Mouse (Mus musculus) layer of hippocampus, adult 9-11 months (tissue): Measurements from ENCODE around the gene Fpgs.

ENCODE experiments used
- DNase-seq: peaks from one replicate; pipeline ENCODE4 v3.0.0; 2022

Fpgs gene

GRCm38 (mm10) chr2:32724149-32724548, 20.2 kb upstream of the Fpgs start:
- no peak for DNase-seq

GRCm38 (mm10) chr2:32722581-32722980, 18.6 kb upstream of the Fpgs start:
- DNase-seq = no peak

GRCm38 (mm10) chr2:32722046-32722445, 18.1 kb upstream of the Fpgs start:
- DNase-seq = no peak

- peak; percentile 74 for DNase-seq
Measured at GRCm38 (mm10) chr2:32720681-32721229, 16.8 kb upstream of the Fpgs start, which contains the start of gene Sh2d3c. Sh2d3c (plus strand) TSS chr2:32721055.

- no peak for DNase-seq
Measured at GRCm38 (mm10) chr2:32720053-32720452, 16.1 kb upstream of the Fpgs start.

- DNase-seq = peak; percentile 62
Measured at GRCm38 (mm10) chr2:32718761-32719160, 14.8 kb upstream of the Fpgs start.

- peak; percentile 76 for DNase-seq
Measured at GRCm38 (mm10) chr2:32714987-32715425, 11.1 kb upstream of the Fpgs start.

- peak; percentile 47 for DNase-seq
Measured at GRCm38 (mm10) chr2:32714117-32714986, 10.4 kb upstream of the Fpgs start.

- DNase-seq = peak; percentile 90
Measured at GRCm38 (mm10) chr2:32712934-32713817, 9.2 kb upstream of the Fpgs start, which contains the start of gene Cdk9. Cdk9 (minus strand) TSS chr2:32713076.

GRCm38 (mm10) chr2:32712586-32712933, 8.6 kb upstream of the Fpgs start:
- DNase-seq = peak; percentile 94

- peak; percentile 59 for DNase-seq
Measured at GRCm38 (mm10) chr2:32712108-32712551, 8.2 kb upstream of the Fpgs start.

GRCm38 (mm10) chr2:32711301-32712056, 7.5 kb upstream of the Fpgs start:
- no peak for DNase-seq

GRCm38 (mm10) chr2:32710425-32710824, 6.5 kb upstream of the Fpgs start:
- DNase-seq = peak; percentile 56

- no peak for DNase-seq
Measured at GRCm38 (mm10) chr2:32709521-32710137, 5.7 kb upstream of the Fpgs start.

GRCm38 (mm10) chr2:32708643-32709042, 4.7 kb upstream of the Fpgs start:
- DNase-seq = peak; percentile 54

GRCm38 (mm10) chr2:32706971-32707370, 3.0 kb upstream of the Fpgs start:
- DNase-seq = no peak

- DNase-seq = no peak
Measured at GRCm38 (mm10) chr2:32705018-32705417, 1.1 kb upstream of the Fpgs start.

GRCm38 (mm10) chr2:32703046-32703445, 899 bp downstream of the Fpgs start:
- no peak for DNase-seq

GRCm38 (mm10) chr2:32700966-32701743, 2.8 kb downstream of the Fpgs start:
- no peak for DNase-seq

- DNase-seq = no peak
Measured at GRCm38 (mm10) chr2:32699680-32700079, 4.3 kb downstream of the Fpgs start.

- DNase-seq = no peak
Measured at GRCm38 (mm10) chr2:32694691-32695090, 9.3 kb downstream of the Fpgs start.
